Mouse (Mus musculus) stomach, adult 2 months (tissue): ENCODE results near the gene Iqcc. TPM values are rescaled to one million over a fixed set of nuclear protein-coding genes. Genes with fewer than 3 reads are reported as not detected.

ENCODE experiments used
- polyA plus RNA-seq: library from polyadenylated mRNA; depleted of rRNA; stranded (reverse); fragments of >200 nt; gene quantifications from 2 replicates; pipeline ENCODE4 v1.2.3, GENCODE M21; 2012; rRNA removed

Iqcc gene
- polyA plus RNA-seq: 16.0 and 17.3 TPM in 2 replicates

DNA sequence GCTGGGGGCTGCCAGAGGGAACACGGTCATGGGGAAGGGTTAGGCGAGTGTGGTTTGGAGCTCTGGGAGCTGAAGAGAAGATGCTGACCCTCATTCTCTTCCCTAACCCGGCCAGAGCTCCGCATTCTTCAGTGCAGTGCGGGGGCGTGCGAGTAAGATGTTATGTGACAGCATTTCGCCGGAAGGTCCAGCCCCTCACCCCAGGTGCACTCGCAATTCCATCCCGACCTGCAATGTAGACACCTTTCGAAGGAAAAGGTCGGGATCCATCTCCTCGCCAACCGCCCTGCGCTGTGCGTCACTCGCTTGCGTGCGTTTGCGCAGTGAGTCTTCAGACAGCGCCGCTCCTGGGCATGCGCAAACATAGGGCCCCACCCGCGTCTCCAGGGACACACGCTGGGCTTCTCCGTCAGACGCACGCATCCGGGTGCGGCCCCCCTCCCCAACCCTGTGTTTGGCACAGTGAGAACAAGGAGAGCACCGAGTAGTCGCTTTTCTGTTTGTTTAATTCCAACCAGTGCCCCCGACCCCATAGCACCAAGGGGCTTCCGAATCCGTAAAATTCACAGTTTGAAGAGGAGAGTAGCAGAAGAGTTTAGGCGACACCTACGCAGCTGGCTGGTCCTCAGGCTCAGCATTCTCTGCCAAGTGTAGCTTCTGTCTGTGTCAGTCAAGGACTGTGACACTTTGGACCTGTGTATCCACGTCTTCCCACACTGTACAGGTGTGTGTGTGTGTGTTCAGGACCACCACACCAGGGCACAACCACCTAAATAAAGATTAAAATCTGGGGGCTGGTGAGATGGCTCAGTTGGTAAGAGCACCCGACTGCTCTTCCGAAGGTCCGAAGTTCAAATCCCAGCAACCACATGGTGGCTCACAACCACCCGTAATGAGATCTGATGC is at the start of gene Iqcc:
TSS of gene Iqcc (minus strand) at position 314 of the 906 bp plus-strand sequence.

DNA sequence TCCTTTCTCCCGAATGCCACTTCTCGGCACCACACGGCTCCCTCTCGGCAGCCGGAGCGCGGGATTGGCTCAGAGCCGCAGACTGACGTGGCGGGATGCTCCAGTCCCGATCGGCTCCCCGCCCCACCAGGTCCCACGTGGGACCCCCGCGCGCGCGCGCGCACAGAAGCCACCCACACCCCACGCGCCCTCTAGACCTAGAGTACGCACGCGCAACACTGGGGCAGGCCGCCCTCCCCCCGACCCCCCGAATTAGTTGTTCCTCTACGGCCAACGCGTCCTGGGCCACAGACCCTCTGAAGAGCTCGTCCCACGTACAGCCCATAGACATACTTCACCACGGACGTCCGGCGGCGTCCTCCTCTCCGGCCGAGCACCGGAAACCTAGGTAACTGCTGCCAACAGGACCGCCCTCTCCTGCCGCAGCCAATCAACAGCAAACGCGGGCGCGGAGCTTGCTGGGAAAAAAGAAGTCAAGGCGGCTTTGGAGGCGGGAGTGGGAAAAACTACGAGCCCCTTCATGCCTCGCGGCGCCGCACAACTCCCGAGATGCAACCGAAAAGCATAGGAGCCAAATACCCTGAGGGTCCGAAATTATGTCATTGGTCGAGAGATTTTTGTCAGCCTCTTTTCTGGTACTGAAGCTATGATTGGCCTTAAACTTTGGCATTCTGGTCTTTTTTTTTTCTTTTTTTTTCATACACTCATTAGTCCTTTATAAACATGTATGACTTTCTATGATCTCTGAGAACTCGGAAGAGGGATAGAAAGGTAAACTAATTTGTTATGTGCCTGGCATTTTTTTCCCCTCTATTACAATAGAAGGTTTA is 22.0 kb upstream of the Iqcc start, which contains the start of gene Txlna:
TSS of gene Txlna (minus strand) at position 428 of the 830 bp plus-strand sequence.

DNA sequence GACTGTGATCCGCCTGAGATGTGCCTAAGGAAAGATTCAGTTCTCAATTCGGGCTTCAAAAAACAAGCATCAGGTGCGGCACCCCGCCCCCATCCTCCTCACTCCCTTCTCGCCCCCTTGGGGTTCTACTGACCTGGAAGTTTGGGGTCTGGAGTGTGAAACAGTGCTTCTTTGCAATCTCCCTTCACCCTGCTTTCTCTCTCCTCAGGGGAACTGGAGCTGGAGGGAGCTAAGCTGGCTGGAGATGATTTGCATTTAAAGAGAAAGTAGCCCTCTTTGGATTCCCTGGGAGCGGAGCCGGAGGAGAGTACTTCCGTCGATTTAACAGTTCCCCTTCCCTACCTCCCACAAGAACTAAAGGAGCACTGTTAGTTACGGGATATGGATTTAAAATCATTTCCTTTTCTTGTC is 4.8 kb upstream of the Iqcc start, which contains the start of gene Ccdc28b:
TSS of gene Ccdc28b (minus strand) at position 267 of the 411 bp plus-strand sequence.

DNA sequence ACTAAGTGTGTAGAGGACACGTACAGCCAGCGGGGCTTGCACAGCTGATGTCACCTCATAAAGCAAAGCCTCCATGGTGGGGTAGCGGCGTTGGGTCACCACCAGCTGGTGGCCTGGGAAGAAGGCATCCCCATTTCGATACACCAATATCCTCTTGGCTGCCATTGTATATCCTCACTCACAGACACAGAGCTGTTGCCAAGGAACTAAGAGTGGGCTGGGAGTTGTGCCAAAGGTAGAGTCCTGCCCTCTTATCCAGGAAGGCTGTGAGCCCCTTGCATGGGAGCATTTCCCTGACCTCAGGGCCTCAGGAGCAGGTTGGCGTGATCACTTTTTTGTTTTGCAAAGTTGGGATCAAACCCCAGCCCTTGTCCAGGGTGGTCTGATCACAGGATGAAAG is 4.8 kb downstream of the Iqcc start, which contains the start of gene Dcdc2b:
TSS of gene Dcdc2b (minus strand) at position 165 of the 400 bp plus-strand sequence.

DNA sequence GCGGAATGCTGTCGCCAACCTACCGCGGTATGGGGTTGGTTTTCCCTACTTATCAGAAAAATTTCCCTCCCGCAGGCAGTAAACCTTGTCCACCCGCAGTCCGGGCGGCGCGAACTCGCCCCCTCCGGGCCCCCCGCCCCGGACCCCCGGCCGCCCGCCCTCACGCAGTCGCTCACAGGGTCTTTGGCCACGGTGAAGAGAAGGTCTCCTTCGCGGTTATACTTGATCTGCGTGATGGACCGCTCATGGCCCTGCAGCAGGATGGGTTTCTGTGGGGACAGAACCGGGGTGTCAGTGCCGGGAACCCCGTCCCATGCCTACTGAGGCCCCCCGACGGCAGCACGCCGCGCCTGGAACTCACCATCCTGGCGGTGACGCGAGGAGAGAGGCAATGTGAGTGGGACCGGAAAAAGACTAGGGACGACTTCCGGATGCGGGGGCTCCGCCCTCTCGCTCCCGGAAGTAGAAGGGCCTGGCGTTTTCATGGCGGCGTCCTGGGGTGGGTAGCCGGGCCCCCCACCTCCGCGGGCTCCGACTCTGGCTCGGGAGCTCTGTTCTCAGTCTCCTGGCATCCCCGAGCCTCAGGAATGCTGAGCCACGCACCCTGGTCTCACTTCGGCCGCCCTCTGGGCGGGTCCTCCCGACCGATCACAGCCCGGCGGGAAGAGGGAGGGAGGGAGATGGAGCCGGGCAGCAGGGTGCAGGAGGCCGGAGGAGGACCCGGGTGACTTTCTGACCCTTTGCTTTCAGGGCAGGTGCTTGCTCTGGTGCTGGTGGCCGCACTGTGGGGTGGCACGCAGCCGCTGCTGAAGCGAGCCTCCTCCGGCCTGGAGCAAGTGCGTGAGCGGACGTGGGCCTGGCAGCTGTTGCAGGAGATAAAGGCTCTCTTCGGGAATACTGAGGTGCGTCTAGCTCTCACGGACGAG is 18.4 kb downstream of the Iqcc start, which contains the start of the genes Eif3i and Tmem234:
TSS of gene Eif3i (minus strand) at position 416 of the 926 bp plus-strand sequence.
TSS of gene Tmem234 (plus strand) at position 436 of the 926 bp plus-strand sequence.

DNA sequence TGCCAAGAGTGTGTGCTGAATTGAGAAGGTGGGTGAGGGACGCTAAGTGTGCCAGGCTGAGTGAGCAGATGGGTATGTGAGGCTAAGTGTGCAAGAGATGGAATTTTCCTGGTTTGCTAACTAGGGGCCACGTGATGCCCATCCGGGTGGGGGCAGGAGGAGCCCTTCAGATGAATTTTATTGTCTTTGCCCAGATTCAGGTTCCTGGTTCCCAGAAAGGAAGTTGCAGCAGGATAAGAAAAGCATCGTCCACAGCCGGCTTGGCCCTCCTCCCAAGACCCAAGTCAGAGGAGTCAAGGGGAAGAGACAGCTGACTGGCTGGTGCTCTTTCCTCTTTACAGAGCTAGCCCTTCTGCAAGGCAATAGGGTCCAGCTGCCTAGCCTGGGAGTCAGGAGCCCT is 40.4 kb downstream of the Iqcc start, which contains the start of gene Fam167b:
TSS of gene Fam167b (minus strand) at position 84 of the 400 bp plus-strand sequence.

DNA sequence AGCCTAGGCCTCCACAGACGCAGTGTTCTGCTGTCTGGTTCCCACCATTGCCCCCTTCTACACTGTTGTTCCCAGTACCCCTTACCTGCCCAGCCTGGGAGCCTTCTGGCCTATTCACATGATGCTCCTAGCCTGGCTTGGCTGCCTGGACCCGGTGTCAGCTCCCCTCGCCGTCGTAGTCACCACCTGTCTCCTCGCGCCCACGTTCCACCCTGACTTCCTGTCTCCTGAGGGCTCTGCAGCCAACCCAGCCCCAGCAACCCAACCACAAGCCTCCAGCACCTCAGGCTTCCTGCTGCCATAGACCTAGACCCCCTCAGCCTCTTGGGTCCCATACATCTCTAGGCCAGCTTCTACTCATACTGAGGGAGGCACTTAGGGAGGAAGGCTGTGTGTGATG is 45.5 kb downstream of the Iqcc start, which contains the start of gene Lck:
TSS of gene Lck (minus strand) at position 212 of the 400 bp plus-strand sequence.

Other genes starting within 250 kb of the Iqcc start
- 2.6 and 2.9 TPM in 2 replicates for gene Zbtb8a, start 241.0 kb downstream of the Iqcc start, polyA plus RNA-seq
- gene Zbtb8b, start 178.2 kb downstream of the Iqcc start, polyA plus RNA-seq: 0.05 TPM in 1 of 2 replicates, not detected in the other
- gene Bsdc1, start 157.5 kb downstream of the Iqcc start, polyA plus RNA-seq: 6.9 and 8.1 TPM in 2 replicates
- not detected in 2 replicates for gene Tssk3, start 128.1 kb downstream of the Iqcc start, polyA plus RNA-seq
- 0.57 TPM in 1 of 2 replicates, not detected in the other for gene Fam229a, start 127.9 kb downstream of the Iqcc start, polyA plus RNA-seq
- gene Marcksl1, start 105.5 kb downstream of the Iqcc start, polyA plus RNA-seq: 9.9 and 12.4 TPM in 2 replicates
- 8.9 and 12.8 TPM in 2 replicates for gene Hdac1, start 76.4 kb downstream of the Iqcc start, polyA plus RNA-seq
- gene Lck, start 45.5 kb downstream of the Iqcc start, polyA plus RNA-seq: 0.25 and 0.30 TPM in 2 replicates
- gene Fam167b, start 40.5 kb downstream of the Iqcc start, polyA plus RNA-seq: 3.0 and 4.0 TPM in 2 replicates
- 114 and 116 TPM in 2 replicates for gene Eif3i, start 18.5 kb downstream of the Iqcc start, polyA plus RNA-seq
- gene Tmem234, start 18.4 kb downstream of the Iqcc start, polyA plus RNA-seq: 57.2 and 65.6 TPM in 2 replicates
- 1.3 and 2.6 TPM in 2 replicates for gene Dcdc2b, start 4.8 kb downstream of the Iqcc start, polyA plus RNA-seq
- 6.4 and 8.3 TPM in 2 replicates for gene Ccdc28b, start 4.8 kb upstream of the Iqcc start, polyA plus RNA-seq
- gene Txlna, start 22.0 kb upstream of the Iqcc start, polyA plus RNA-seq: 9.5 and 10.4 TPM in 2 replicates
- gene Kpna6, start 53.7 kb upstream of the Iqcc start, polyA plus RNA-seq: 5.7 and 8.6 TPM in 2 replicates
- 11.4 and 12.0 TPM in 2 replicates for gene Tmem39b, start 77.7 kb upstream of the Iqcc start, polyA plus RNA-seq
- gene Khdrbs1, start 123.2 kb upstream of the Iqcc start, polyA plus RNA-seq: 16.4 and 32.8 TPM in 2 replicates
- 10.3 and 15.0 TPM in 2 replicates for gene Ptp4a2, start 192.1 kb upstream of the Iqcc start, polyA plus RNA-seq